Mouse (Mus musculus): Measurements from ENCODE around the gene Bola3. TPM values are rescaled to one million over a fixed set of nuclear protein-coding genes. Genes with fewer than 3 reads are reported as not detected.

Bola3 gene
- 93.7 and 102 TPM in 2 replicates for polyA plus RNA-seq (2016; fragmentation: Nextera tagmentation; extraction: Ambion mirVana)

DNA sequence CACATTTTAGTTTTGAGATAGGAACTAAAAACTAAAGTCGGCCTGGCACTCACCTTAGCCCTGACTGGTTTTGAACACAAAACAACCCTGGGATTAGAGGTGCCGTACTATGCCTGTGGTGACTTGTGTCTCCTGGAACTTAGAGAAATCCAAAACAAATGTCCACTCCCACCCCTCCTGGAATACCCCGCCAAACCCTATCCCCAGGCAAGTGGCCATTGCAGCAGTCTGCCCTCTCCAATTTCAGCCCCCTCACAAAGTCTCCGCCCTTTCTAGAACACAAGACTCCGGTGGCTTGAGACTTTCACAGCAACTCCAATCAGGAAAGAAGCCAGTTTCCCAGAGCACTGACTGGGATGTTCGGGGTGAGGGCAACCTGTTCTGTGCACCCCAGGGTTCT lies at the start of gene Bola3:
Gene Bola3, plus strand, starts transcription at position 275 of the 400 bp plus-strand sequence.
- Histone ChIP-seq H3K27ac (replicated peaks) (no peak within 1 kb of the TSS; the same call in 1 of the 2 replicates), H3K4me3 (peak within 1 kb of the TSS; percentile 92), H3K9ac (replicated peaks) (peak within 1 kb of the TSS; percentile 93), H3K4me1 (peaks cover 16% of the 10 kb centered on the region), H3K9me3 (no peaks in the 10 kb centered on the region), H3K27me3 (no peaks in the 10 kb centered on the region), H3K36me3 (peaks cover 9% of the 10 kb centered on the region), H3K4me2 (replicated peaks) (peak within 1 kb of the TSS; percentile 87)
- WGBS = 33% methylated on average over 6 of the region's 6 CpGs
- ATAC-seq (ENCODE audit: low FRiP score, low read depth) = peak; percentile 42; the same call in 1 of the 2 replicates

DNA sequence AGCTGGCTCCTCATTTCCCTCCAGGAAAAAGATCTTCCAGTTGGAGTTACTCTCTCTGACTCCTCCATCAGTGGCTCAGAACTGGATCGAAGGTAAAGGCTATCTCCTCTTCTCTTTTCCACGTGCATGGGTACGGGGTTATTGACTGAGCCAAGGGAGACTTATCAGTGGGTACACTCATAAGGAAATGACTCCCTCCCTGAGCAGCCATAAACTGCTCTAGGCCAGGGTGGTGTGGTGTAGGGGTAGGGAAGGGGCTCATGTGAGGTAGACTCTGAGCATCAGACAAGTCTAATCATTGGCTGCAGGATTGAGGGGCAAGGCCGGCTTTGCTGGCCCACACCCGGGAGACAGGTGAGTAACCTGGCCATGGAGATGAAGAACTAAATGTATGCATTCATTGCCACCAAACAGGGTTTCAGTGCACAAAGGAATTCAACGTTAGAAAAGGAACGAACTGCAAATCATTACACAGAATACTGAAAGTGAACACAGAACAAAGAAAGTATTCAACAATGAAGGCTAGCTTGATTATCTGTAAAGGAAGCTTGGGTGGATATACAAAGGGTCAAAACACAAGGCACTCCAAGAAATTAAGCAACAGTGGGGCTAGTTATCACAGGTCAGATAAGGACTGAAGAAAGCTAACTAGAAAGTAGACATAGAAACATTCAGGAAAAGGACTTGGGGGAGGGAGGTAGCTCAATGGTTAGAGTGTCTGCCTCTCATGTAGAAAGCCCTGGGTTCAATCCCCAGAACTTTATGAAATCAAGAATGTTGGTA lies 48.3 kb upstream of the Bola3 start:
- Histone ChIP-seq H3K27ac (replicated peaks) (no peak overlapping the region), H3K4me2 (replicated peaks) (no peak overlapping the region), H3K9me3 (no peaks in the 10 kb centered on the region), H3K9ac (replicated peaks) (no peak overlapping the region), H3K27me3 (no peaks in the 10 kb centered on the region), H3K4me1 (no peaks in the 10 kb centered on the region), H3K36me3 (peaks cover 11% of the 10 kb centered on the region), H3K4me3 (no peak overlapping the region)
- 86% methylated on average over 7 of the region's 7 CpGs for WGBS
- ATAC-seq (ENCODE audit: low FRiP score, low read depth) = no peak

DNA sequence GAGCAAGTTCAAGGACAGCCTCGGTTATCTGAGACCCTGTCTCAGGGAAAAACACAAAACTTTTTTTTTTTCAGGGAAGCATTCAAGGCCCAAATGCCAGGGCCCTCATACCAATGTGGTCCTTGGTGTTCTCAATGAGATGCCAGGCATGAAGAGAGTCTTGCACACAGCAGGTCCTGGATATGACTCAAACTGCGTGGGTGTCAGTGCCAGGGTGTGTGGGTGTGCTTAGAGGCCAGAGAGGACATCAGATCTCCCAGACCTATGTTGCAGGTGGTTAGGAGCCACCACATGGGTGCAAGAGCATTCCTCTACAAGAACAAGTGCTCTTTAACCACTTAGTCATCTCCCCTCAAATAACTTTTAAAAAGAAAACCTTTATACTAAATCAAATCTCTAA lies 47.7 kb upstream of the Bola3 start:
- H3K4me2 ChIP-seq (replicated peaks) = no peak overlapping the region
- H3K9ac ChIP-seq (replicated peaks) = no peak overlapping the region
- H3K4me1 ChIP-seq = no peaks in the 10 kb centered on the region
- H3K9me3 ChIP-seq = no peaks in the 10 kb centered on the region
- WGBS = 98% methylated on average over 2 of the region's 2 CpGs
- ATAC-seq (ENCODE audit: low FRiP score, low read depth) = no peak
- H3K27me3 ChIP-seq = no peaks in the 10 kb centered on the region
- no peak overlapping the region for H3K27ac ChIP-seq (replicated peaks)
- H3K36me3 ChIP-seq = peaks cover 17% of the 10 kb centered on the region
- no peak overlapping the region for H3K4me3 ChIP-seq

DNA sequence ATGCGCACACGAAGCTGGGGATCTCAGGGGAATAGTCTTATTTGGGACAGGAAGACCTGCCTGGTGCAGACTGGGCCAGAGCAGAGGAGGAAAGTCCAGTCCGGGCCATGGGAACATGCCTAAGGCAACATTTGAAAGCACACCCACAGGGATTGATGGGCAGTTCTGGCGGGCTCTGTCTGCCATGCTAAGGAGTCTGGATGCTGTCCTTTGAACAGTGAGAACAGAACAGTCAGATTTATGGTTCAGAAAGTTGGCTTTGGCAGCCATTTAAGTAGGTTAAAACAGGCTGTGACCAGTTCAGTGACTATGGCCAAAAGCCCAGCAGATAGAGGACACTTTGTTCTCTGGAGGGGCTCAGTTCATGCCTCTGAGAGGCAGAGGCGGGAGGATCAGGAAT lies 46.7 kb upstream of the Bola3 start:
- Histone ChIP-seq H3K36me3 (peaks cover 27% of the 10 kb centered on the region), H3K27me3 (no peaks in the 10 kb centered on the region), H3K4me3 (no peak overlapping the region), H3K9me3 (no peaks in the 10 kb centered on the region), H3K4me2 (replicated peaks) (no peak overlapping the region), H3K4me1 (no peaks in the 10 kb centered on the region), H3K9ac (replicated peaks) (no peak overlapping the region), H3K27ac (replicated peaks) (no peak overlapping the region)
- no peak for ATAC-seq (ENCODE audit: low FRiP score, low read depth)
- 87% methylated on average over 5 of the region's 5 CpGs for WGBS

DNA sequence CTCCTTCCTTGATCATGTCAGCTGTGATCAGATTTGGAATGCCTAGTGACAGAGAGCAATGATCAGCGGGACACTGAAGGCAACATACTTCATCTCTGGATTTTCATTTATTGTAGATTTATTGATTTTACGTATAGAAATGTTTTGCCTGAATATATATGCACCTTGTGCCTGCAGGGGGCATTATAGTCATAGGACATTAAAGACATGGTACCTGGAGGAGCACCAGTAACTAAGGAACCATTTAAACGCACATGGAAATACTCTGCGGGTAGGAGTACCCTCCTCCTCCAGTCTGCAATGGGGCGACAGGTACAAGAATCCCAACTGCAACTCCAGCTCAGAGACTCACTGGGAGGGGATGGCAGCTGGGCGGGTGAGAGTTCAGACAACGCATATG lies 39.9 kb upstream of the Bola3 start:
- Histone ChIP-seq H3K27me3 (no peaks in the 10 kb centered on the region), H3K4me2 (replicated peaks) (no peak overlapping the region), H3K4me1 (no peaks in the 10 kb centered on the region), H3K4me3 (no peak overlapping the region), H3K27ac (replicated peaks) (no peak overlapping the region), H3K9me3 (no peaks in the 10 kb centered on the region), H3K9ac (replicated peaks) (no peak overlapping the region), H3K36me3 (peaks cover 70% of the 10 kb centered on the region)
- ATAC-seq (ENCODE audit: low FRiP score, low read depth) = no peak
- 94% methylated on average over 7 of the region's 7 CpGs for WGBS

DNA sequence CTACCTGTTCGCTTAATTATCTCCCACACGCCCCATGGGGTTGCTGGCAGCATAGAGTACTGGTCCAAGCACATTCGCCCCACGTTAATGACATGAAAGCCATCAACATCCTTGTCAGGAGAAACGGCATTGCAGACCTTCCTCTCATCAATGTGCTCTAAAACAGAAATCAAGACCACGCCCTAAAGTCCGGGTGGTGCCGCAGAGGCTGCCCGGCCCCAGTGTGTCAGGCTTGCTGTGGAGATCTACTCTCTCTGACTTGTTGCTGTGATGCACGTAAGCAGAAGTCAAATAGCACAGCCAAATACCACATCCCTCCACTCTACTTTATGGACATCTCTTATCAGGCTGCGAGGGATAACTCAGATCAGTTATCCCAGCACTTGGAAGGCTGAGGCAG lies 37.7 kb upstream of the Bola3 start:
- Histone ChIP-seq H3K9me3 (no peaks in the 10 kb centered on the region), H3K4me3 (no peak overlapping the region), H3K4me1 (peaks cover 8% of the 10 kb centered on the region), H3K9ac (replicated peaks) (no peak overlapping the region), H3K27me3 (no peaks in the 10 kb centered on the region), H3K4me2 (replicated peaks) (no peak overlapping the region), H3K27ac (replicated peaks) (no peak overlapping the region), H3K36me3 (peaks cover 54% of the 10 kb centered on the region)
- 94% methylated on average over 11 of the region's 11 CpGs for WGBS
- no peak for ATAC-seq (ENCODE audit: low FRiP score, low read depth)

DNA sequence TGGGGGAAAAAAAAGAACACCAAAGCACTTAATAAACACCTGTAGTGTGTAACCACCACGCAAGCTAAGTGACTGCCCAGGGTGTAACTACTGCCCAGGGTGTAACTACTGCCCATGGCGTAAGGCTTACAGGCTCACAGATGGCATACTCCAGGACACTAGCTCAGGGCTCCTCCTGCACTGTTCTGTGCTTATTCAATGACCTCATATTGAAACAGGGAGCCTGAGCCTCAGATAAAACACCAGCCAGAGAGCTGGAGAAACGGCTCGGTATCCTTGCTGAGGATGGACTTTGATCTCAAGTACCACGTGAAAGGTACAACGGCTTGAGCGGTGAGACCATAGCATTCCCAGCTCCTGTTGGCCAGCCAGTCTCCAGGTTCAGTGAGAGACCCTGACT lies 36.9 kb upstream of the Bola3 start:
- Histone ChIP-seq H3K27me3 (no peaks in the 10 kb centered on the region), H3K9ac (replicated peaks) (no peak overlapping the region), H3K36me3 (peaks cover 45% of the 10 kb centered on the region), H3K27ac (replicated peaks) (no peak overlapping the region), H3K4me1 (peaks cover 15% of the 10 kb centered on the region), H3K4me2 (replicated peaks) (no peak overlapping the region), H3K9me3 (no peaks in the 10 kb centered on the region), H3K4me3 (no peak overlapping the region)
- WGBS = 94% methylated on average over 7 of the region's 7 CpGs
- ATAC-seq (ENCODE audit: low FRiP score, low read depth) = no peak

DNA sequence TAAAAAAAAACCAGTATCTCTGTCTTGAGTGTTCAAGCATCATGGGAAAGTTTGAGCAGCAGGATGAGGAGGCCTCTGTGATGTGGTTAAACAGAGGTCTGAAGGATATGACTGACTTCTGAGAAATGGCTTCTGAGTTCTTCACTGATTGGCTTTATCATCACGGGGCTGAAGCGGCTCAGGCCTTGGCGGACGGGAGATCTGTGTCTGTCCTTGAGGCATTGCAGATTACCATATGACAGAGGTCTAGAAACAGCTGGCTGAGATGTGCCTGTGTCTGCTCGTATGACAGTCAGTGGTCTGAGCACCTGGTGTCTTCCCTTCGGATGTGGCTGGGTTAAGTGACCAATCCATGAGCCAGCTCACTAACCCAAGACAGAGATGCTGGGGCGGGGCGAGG lies 36.4 kb upstream of the Bola3 start:
- 94% methylated on average over 8 of the region's 8 CpGs for WGBS
- no peak overlapping the region for H3K9ac ChIP-seq (replicated peaks)
- H3K9me3 ChIP-seq = no peaks in the 10 kb centered on the region
- H3K36me3 ChIP-seq = peaks cover 41% of the 10 kb centered on the region
- no peaks in the 10 kb centered on the region for H3K27me3 ChIP-seq
- ATAC-seq (ENCODE audit: low FRiP score, low read depth) = no peak
- no peak overlapping the region for H3K4me3 ChIP-seq
- H3K4me2 ChIP-seq (replicated peaks) = no peak overlapping the region
- no peak overlapping the region for H3K27ac ChIP-seq (replicated peaks)
- H3K4me1 ChIP-seq = peaks cover 15% of the 10 kb centered on the region

DNA sequence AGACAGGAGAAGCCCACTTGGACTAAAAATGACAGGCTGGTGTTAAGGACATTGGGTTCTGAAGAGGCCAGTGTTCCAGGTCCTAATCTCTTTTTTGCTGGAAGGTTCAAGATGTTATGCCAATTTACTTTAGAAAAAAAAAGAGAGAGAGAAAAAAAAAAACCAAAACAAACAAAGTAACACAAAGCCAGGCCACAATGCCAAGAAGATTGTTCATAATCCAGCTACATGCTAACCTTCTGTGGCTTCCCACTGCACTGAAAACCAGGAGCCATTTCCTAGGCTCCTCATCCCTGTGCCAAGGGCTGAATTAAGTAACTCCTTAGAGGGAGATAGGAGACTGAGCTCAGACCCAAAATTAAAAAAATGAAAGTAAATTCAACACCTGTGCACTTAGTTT lies 33.7 kb upstream of the Bola3 start:
- no peak overlapping the region; the same call in 1 of the 2 replicates for H3K9ac ChIP-seq (replicated peaks)
- H3K4me2 ChIP-seq (replicated peaks) = peak overlapping the region; percentile 84; the same call in 1 of the 2 replicates
- no peak for ATAC-seq (ENCODE audit: low FRiP score, low read depth)
- H3K27me3 ChIP-seq = no peaks in the 10 kb centered on the region
- no peak overlapping the region for H3K4me3 ChIP-seq
- H3K9me3 ChIP-seq = no peaks in the 10 kb centered on the region
- H3K4me1 ChIP-seq = peaks cover 15% of the 10 kb centered on the region
- peaks cover 21% of the 10 kb centered on the region for H3K36me3 ChIP-seq
- H3K27ac ChIP-seq (replicated peaks) = no peak overlapping the region

DNA sequence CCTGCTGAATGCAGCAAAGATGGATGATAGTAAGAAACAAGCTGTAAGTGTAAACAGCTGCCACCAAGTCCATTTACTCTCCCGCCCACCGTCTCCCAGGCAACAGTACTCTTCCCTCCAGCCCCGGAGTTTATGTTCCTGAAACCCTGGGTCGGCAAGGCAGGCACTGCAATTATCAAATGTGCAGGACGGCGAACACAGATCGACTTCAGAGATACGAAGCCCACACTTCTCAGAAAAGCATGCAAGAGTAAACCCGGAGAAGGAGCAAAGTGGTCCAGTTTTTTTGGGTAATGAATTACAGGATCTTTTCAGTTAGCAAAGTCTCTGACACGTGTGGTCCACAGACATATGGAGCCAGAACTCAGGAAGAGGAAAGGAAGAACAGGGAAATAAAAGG lies 32.9 kb upstream of the Bola3 start:
- WGBS = 7% methylated on average over 10 of the region's 10 CpGs
- Histone ChIP-seq H3K9me3 (no peaks in the 10 kb centered on the region), H3K36me3 (peaks cover 15% of the 10 kb centered on the region), H3K9ac (replicated peaks) (peak overlapping the region; percentile 45; the same call in 1 of the 2 replicates), H3K4me2 (replicated peaks) (peak overlapping the region; percentile 84), H3K27ac (replicated peaks) (no peak overlapping the region), H3K4me1 (peaks cover 15% of the 10 kb centered on the region), H3K27me3 (no peaks in the 10 kb centered on the region), H3K4me3 (peak overlapping the region; percentile 92)
- ATAC-seq (ENCODE audit: low FRiP score, low read depth) = no peak

DNA sequence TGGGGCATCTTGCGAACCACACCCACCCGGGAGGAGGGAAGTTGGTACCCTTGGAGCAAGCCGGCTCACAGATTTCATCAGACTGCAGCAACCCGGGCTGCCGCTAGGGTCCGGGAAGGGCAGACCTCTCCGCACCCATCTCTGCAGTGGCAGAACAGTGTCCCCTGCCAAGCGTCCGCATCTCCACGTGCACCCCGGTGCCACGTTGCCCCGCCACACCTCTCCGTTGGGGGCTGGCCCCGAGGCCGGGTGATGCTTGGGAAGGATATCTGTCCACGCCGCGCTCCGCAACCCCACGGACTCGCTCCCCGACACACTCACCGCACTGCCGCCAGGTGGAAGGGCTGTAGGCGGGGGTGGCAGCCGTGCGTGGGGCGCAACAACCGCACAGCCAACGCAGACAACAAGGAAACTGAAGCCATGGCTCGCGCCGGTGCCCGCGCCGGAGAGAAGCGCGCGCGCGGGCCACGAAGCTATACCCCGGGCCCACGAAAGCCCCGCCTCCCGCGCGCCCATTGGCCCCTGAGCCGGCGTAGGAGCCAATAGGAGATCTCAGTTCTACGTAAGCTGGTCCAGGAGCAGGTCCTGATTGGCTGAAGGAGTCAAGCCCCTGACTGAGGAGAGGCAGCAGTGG lies 31.7 kb upstream of the Bola3 start:
- peak overlapping the region; percentile 87 for H3K9ac ChIP-seq (replicated peaks)
- peaks cover 3% of the 10 kb centered on the region for H3K36me3 ChIP-seq
- peak; percentile 98 for ATAC-seq (ENCODE audit: low FRiP score, low read depth)
- H3K9me3 ChIP-seq = no peaks in the 10 kb centered on the region
- no peaks in the 10 kb centered on the region for H3K27me3 ChIP-seq
- WGBS = under 1% methylated on average over 52 of the region's 52 CpGs
- peak overlapping the region; percentile 92 for H3K4me3 ChIP-seq
- H3K27ac ChIP-seq (replicated peaks) = 0 out of 2 replicates have a peak overlapping the region, but pooled peaks have one; percentile 54
- H3K4me2 ChIP-seq (replicated peaks) = peak overlapping the region; percentile 84
- peaks cover 15% of the 10 kb centered on the region for H3K4me1 ChIP-seq

DNA sequence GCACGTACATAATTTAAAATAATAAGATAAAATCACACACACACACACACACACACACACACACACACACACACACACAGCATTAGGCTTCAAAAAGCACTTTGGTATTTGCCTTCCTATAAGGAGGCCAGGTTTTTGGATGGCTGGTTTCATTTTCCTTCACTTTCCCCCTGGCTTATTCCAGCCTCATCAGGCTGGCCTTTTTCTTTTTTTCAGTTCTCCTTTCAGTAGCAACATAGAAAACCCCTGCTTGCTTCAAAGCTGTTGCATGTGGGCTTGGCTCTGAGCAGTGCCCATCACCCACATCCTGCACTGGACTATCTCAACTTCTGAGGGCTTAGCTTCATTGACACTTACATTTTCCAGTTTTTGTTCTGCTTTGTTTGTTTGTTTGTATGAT lies 27.0 kb upstream of the Bola3 start:
- no peaks in the 10 kb centered on the region for H3K9me3 ChIP-seq
- no peaks in the 10 kb centered on the region for H3K27me3 ChIP-seq
- H3K9ac ChIP-seq (replicated peaks) = no peak overlapping the region
- H3K36me3 ChIP-seq = no peaks in the 10 kb centered on the region
- H3K4me3 ChIP-seq = no peak overlapping the region
- peaks cover 9% of the 10 kb centered on the region for H3K4me1 ChIP-seq
- H3K4me2 ChIP-seq (replicated peaks) = no peak overlapping the region
- 73% methylated on average over 1 of the region's 1 CpGs for WGBS
- H3K27ac ChIP-seq (replicated peaks) = no peak overlapping the region
- no peak for ATAC-seq (ENCODE audit: low FRiP score, low read depth)
